In genomic region chr17:56988921-56989430, GRCm38 (mm10) we compare ENCODE assay signal across 8 mouse cellular contexts. TPM values are rescaled to one million over a fixed set of nuclear protein-coding genes. Genes with fewer than 3 reads are reported as not detected.
DNase-seq lines count a peak whose midpoint lies in the region; ATAC-seq lines count a peak whose summit lies in the region.

No protein-coding gene starts in this region.

- H3K9ac ChIP-seq in stomach, embryonic 14.5 days (replicated peaks; ENCODE audit: low read depth, low read length), result no peak overlapping the region; the same call in 1 of the 2 replicates

- 76% methylated on average over 7 of the region's 7 CpGs for WGBS in limb, embryonic 10.5 days
- 65% methylated on average over 7 of the region's 7 CpGs for WGBS in stomach, embryonic 14.5 days

- peaks cover 7% of the 10 kb centered on the region for H3K27me3 ChIP-seq in megakaryocyte, embryonic 14.5 days (replicated peaks)
- no peaks in the 10 kb centered on the region for H3K27me3 ChIP-seq in limb, embryonic 10.5 days (ENCODE audit: low read depth, poor library complexity, severe bottlenecking)
- H3K27me3 ChIP-seq in stomach, embryonic 14.5 days (ENCODE audit: control insufficient read depth, insufficient read depth, low read length), result no peaks in the 10 kb centered on the region

- H3K4me2 ChIP-seq in stomach, embryonic 14.5 days (replicated peaks; ENCODE audit: low read depth, low read length), result peak overlapping the region; percentile 69

- H3K4me3 ChIP-seq in megakaryocyte, embryonic 14.5 days (replicated peaks), result peak overlapping the region; percentile 33
- peak overlapping the region; percentile 85 for H3K4me3 ChIP-seq in limb, embryonic 10.5 days
- peak overlapping the region; percentile 91 for H3K4me3 ChIP-seq in stomach, embryonic 14.5 days (ENCODE audit: low read depth, low read length)

- H3K4me1 ChIP-seq in megakaryocyte, embryonic 14.5 days, result peaks cover 42% of the 10 kb centered on the region
- H3K4me1 ChIP-seq in limb, embryonic 10.5 days, result peaks cover 10% of the 10 kb centered on the region
- peaks cover 6% of the 10 kb centered on the region for H3K4me1 ChIP-seq in stomach, embryonic 14.5 days (ENCODE audit: control insufficient read depth, insufficient read depth, low read length)

- no peak for ATAC-seq in megakaryocyte, adult 5-6 weeks (ENCODE audit: poor library complexity, severe bottlenecking)
- ATAC-seq in stomach, embryonic 14.5 days (ENCODE audit: insufficient number of reproducible peaks, insufficient read depth, low FRiP score, low read depth), result no peak

- DNase-seq in adrenal gland, postnatal 14 days, result peak; percentile 1
- no peak for DNase-seq in adrenal gland, postnatal 25 days
- DNase-seq in limb, embryonic 10.5 days (ENCODE audit: low spot score), result no peak
- DNase-seq in layer of hippocampus, adult 8-10 months (ENCODE audit: low spot score in 2 of 2), result no peak
- DNase-seq in right cerebral cortex, postnatal 36 days (ENCODE audit: low spot score in 2 of 2), result no peak

- H3K27ac ChIP-seq in limb, embryonic 10.5 days, result no peak overlapping the region
- H3K27ac ChIP-seq in stomach, embryonic 14.5 days (ENCODE audit: low read length), result no peak overlapping the region

- H3K36me3 ChIP-seq in megakaryocyte, embryonic 14.5 days (replicated peaks; ENCODE audit: low read length), result peaks cover 27% of the 10 kb centered on the region
- peaks cover 31% of the 10 kb centered on the region for H3K36me3 ChIP-seq in limb, embryonic 10.5 days
- H3K36me3 ChIP-seq in stomach, embryonic 14.5 days (ENCODE audit: control insufficient read depth, insufficient read depth, low read length), result peaks cover 15% of the 10 kb centered on the region

- no peaks in the 10 kb centered on the region for H3K9me3 ChIP-seq in megakaryocyte, embryonic 14.5 days
- H3K9me3 ChIP-seq in limb, embryonic 10.5 days (replicated peaks), result no peaks in the 10 kb centered on the region
- no peaks in the 10 kb centered on the region for H3K9me3 ChIP-seq in stomach, embryonic 14.5 days (ENCODE audit: control insufficient read depth, low read depth, low read length)

RNA-seq across cellular contexts. Expression of gene Clpp, which starts 1.1 kb away (rescaled TPM):
- 106 and 107 TPM in 2 replicates for total RNA-seq in adrenal gland, postnatal 14 days (2021)
- 106 and 120 TPM in 2 replicates for total RNA-seq in adrenal gland, postnatal 25 days (2021)
- 177 and 234 TPM in 2 replicates for polyA plus RNA-seq in megakaryocyte, embryonic 14.5 days (2012; ENCODE audit: insufficient read depth, low replicate concordance)
- total RNA-seq in megakaryocyte, adult 5-6 weeks (2015), result 19.1 and 20.0 TPM in 2 replicates
- total RNA-seq in megakaryocyte, adult 5-6 weeks (2017), result 25.1 and 27.3 TPM in 2 replicates
- 189 and 200 TPM in 2 replicates for polyA plus RNA-seq in limb, embryonic 10.5 days (2016; fragmentation: Nextera tagmentation; extraction: Ambion mirVana)
- polyA plus RNA-seq in stomach, embryonic 14.5 days (2014; fragmentation: Nextera tagmentation; extraction: Ambion mirVana), result 146 and 164 TPM in 2 replicates
- 10 to 100 TPM; 60.9 to 70.6 (median 66.6) TPM for total RNA-seq in layer of hippocampus, adult 8-10 months (2022)

RNA-seq across cellular contexts. Expression of gene Acer1, which starts 7.0 kb away (rescaled TPM):
- not detected in 2 replicates for total RNA-seq in adrenal gland, postnatal 14 days (2021)
- 0.38 and 0.70 TPM in 2 replicates for total RNA-seq in adrenal gland, postnatal 25 days (2021)
- polyA plus RNA-seq in megakaryocyte, embryonic 14.5 days (2012; ENCODE audit: insufficient read depth, low replicate concordance), result not detected in 2 replicates
- not detected in 2 replicates for total RNA-seq in megakaryocyte, adult 5-6 weeks (2015)
- total RNA-seq in megakaryocyte, adult 5-6 weeks (2017), result 0.04 TPM in 1 of 2 replicates, not detected in the other
- not detected in 2 replicates for polyA plus RNA-seq in limb, embryonic 10.5 days (2016; fragmentation: Nextera tagmentation; extraction: Ambion mirVana)
- polyA plus RNA-seq in stomach, embryonic 14.5 days (2014; fragmentation: Nextera tagmentation; extraction: Ambion mirVana), result not detected in 2 replicates
- not detected for total RNA-seq in layer of hippocampus, adult 8-10 months (2022)

RNA-seq across cellular contexts. Expression of gene Alkbh7, which starts 8.2 kb away (rescaled TPM):
- total RNA-seq in adrenal gland, postnatal 14 days (2021), result 65.6 and 67.0 TPM in 2 replicates
- total RNA-seq in adrenal gland, postnatal 25 days (2021), result 67.3 and 95.1 TPM in 2 replicates
- polyA plus RNA-seq in megakaryocyte, embryonic 14.5 days (2012; ENCODE audit: insufficient read depth, low replicate concordance), result 20.4 and 32.6 TPM in 2 replicates
- total RNA-seq in megakaryocyte, adult 5-6 weeks (2015), result 13.0 and 14.0 TPM in 2 replicates
- total RNA-seq in megakaryocyte, adult 5-6 weeks (2017), result 7.6 and 12.8 TPM in 2 replicates
- 44.2 and 44.9 TPM in 2 replicates for polyA plus RNA-seq in limb, embryonic 10.5 days (2016; fragmentation: Nextera tagmentation; extraction: Ambion mirVana)
- 41.8 and 43.7 TPM in 2 replicates for polyA plus RNA-seq in stomach, embryonic 14.5 days (2014; fragmentation: Nextera tagmentation; extraction: Ambion mirVana)
- 10 to 100 TPM; 24.3 to 29.5 (median 25.4) TPM for total RNA-seq in layer of hippocampus, adult 8-10 months (2022)

RNA-seq across cellular contexts. Expression of gene Pspn, which starts 10.8 kb away (rescaled TPM):
- 1.1 TPM in 1 of 2 replicates, not detected in the other for total RNA-seq in adrenal gland, postnatal 14 days (2021)
- total RNA-seq in adrenal gland, postnatal 25 days (2021), result 0.76 and 2.3 TPM in 2 replicates
- polyA plus RNA-seq in megakaryocyte, embryonic 14.5 days (2012; ENCODE audit: insufficient read depth, low replicate concordance), result 0.63 TPM in 1 of 2 replicates, not detected in the other
- not detected in 2 replicates for total RNA-seq in megakaryocyte, adult 5-6 weeks (2015)
- not detected in 2 replicates for total RNA-seq in megakaryocyte, adult 5-6 weeks (2017)
- polyA plus RNA-seq in limb, embryonic 10.5 days (2016; fragmentation: Nextera tagmentation; extraction: Ambion mirVana), result not detected in 2 replicates
- 0.83 and 1.0 TPM in 2 replicates for polyA plus RNA-seq in stomach, embryonic 14.5 days (2014; fragmentation: Nextera tagmentation; extraction: Ambion mirVana)
- under 1 TPM in 1 of 4 experiments, not detected in 3; 0.82 TPM for total RNA-seq in layer of hippocampus, adult 8-10 months (2022)

RNA-seq across cellular contexts. Expression of gene Gtf2f1, which starts 22.1 kb away (rescaled TPM):
- total RNA-seq in adrenal gland, postnatal 14 days (2021), result 53.7 and 63.7 TPM in 2 replicates
- total RNA-seq in adrenal gland, postnatal 25 days (2021), result 46.1 and 55.3 TPM in 2 replicates
- 61.0 and 154 TPM in 2 replicates for polyA plus RNA-seq in megakaryocyte, embryonic 14.5 days (2012; ENCODE audit: insufficient read depth, low replicate concordance)
- total RNA-seq in megakaryocyte, adult 5-6 weeks (2015), result 41.1 and 45.2 TPM in 2 replicates
- total RNA-seq in megakaryocyte, adult 5-6 weeks (2017), result 88.0 and 95.6 TPM in 2 replicates
- 76.4 and 80.8 TPM in 2 replicates for polyA plus RNA-seq in limb, embryonic 10.5 days (2016; fragmentation: Nextera tagmentation; extraction: Ambion mirVana)
- 56.3 and 59.8 TPM in 2 replicates for polyA plus RNA-seq in stomach, embryonic 14.5 days (2014; fragmentation: Nextera tagmentation; extraction: Ambion mirVana)
- 10 to 100 TPM; 57.0 to 64.0 (median 61.5) TPM for total RNA-seq in layer of hippocampus, adult 8-10 months (2022)

Comparison
In these comparisons a context has a peak if more than half of its experiments do, and no peak if none do; other contexts are left out.
1. H3K4me3 ChIP-seq: peak in every context shown above with its lines; median percentile 91 in stomach, embryonic 14.5 days; 85 in limb, embryonic 10.5 days; 33 in megakaryocyte, embryonic 14.5 days.